Mouse (Mus musculus) CD8-positive naive resting alpha-beta T cell, adult 57 days (primary cell): ENCODE results near the gene Tagln2. TPM values are rescaled to one million over a fixed set of nuclear protein-coding genes. Genes with fewer than 3 reads are reported as not detected.

Experiments
- total RNA-seq: library from RNA; stranded (reverse); gene quantifications from one replicate; pipeline ENCODE4 v1.2.4, GENCODE M21; 2023

Gene Tagln2
- 306 TPM for total RNA-seq

GRCm38 (mm10) chr1:172499765-172500441 is at the start of gene Tagln2:
Gene Tagln2 (plus strand): TSS chr1:172500047.

GRCm38 (mm10) chr1:172475054-172475741 is 24.6 kb upstream of the Tagln2 start, which contains the start of gene Slamf9:
Gene Slamf9 (plus strand): TSS chr1:172475358.

GRCm38 (mm10) chr1:172481540-172482280 is 18.1 kb upstream of the Tagln2 start, which contains the start of gene Igsf9:
Gene Igsf9 (plus strand): TSS chr1:172481788.

GRCm38 (mm10) chr1:172520576-172521440 is 21.0 kb downstream of the Tagln2 start, which contains the start of gene Cfap45:
Gene Cfap45 (plus strand): TSS chr1:172520801.

GRCm38 (mm10) chr1:172555638-172556037 is 55.8 kb downstream of the Tagln2 start, which contains the start of gene Vsig8:
Gene Vsig8 (plus strand): TSS chr1:172555938.

Other genes starting within 250 kb of the Tagln2 start
- gene Atp1a4, start 241.6 kb upstream of the Tagln2 start, total RNA-seq = not detected
- gene Igsf8, start 238.4 kb upstream of the Tagln2 start, total RNA-seq = 17.3 TPM
- not detected for gene Atp1a2, start 202.0 kb upstream of the Tagln2 start, total RNA-seq
- 0.12 TPM for gene Kcnj9, start 170.7 kb upstream of the Tagln2 start, total RNA-seq
- gene Kcnj10, start 158.8 kb upstream of the Tagln2 start, total RNA-seq = 0.61 TPM
- 30.1 TPM for gene Pigm, start 123.5 kb upstream of the Tagln2 start, total RNA-seq
- gene Slamf9, start 24.7 kb upstream of the Tagln2 start, total RNA-seq = not detected
- gene Igsf9, start 18.3 kb upstream of the Tagln2 start, total RNA-seq = 1.6 TPM
- gene Cfap45, start 20.8 kb downstream of the Tagln2 start, total RNA-seq = 0.61 TPM
- not detected for gene Vsig8, start 55.9 kb downstream of the Tagln2 start, total RNA-seq
- 0.70 TPM for gene Slamf8, start 90.5 kb downstream of the Tagln2 start, total RNA-seq
- not detected for gene Fcrl6, start 102.5 kb downstream of the Tagln2 start, total RNA-seq
- 1.6 TPM for gene Dusp23, start 132.9 kb downstream of the Tagln2 start, total RNA-seq
- not detected for gene Crp, start 198.0 kb downstream of the Tagln2 start, total RNA-seq